Mouse (Mus musculus): Measurements from ENCODE around the gene Hyal1. TPM values are rescaled to one million over a fixed set of nuclear protein-coding genes. Genes with fewer than 3 reads are reported as not detected.

Gene Hyal1
- total and polyA plus RNA-seq, 3 experiments, result 0.40 to 0.59 TPM; not detected in 1

DNA sequence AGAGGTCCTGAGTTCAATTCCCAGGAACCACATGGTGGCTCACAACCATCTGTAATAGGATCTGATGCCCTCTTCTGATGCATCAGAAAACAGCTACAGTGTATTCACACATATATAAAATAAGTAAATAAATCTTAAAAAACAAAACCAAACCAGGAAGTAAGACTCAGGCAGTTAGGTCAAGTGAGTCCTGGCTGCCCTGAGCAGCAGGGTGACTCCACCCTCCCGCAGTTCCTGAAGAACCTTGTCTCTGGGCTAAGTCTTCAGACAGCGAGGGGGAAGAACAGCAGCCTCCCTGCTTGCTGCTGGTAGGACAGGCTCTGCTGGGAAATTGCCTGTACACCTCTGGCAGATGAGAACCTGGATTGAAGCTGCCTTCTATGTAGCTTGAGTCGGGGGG is 20.4 kb upstream of the Hyal1 start:
- Histone ChIP-seq H3K27me3 (replicated peaks) (no peaks in the 10 kb centered on the region), H3K4me1 (ENCODE audit: control insufficient read depth in 1 of 2, insufficient read depth in 2 of 2) (peaks cover 10 to 22% of the 10 kb centered on the region in 2 experiments), H3K9me3 (replicated peaks; ENCODE audit: low read length) (no peaks in the 10 kb centered on the region), H3K4me2 (ENCODE audit: insufficient read depth, low read depth, poor library complexity, severe bottlenecking) (peak overlapping the region; percentile 90), H3K36me3 (replicated peaks in 1 of 2; ENCODE audit: control insufficient read depth in 1 of 2, insufficient read depth in 1 of 2, low read length in 1 of 2) (peaks cover 36 to 58% of the 10 kb centered on the region in 2 experiments), H3K27ac (ENCODE audit: insufficient read depth, low read depth) (no peak overlapping the region), H3K79me2 (replicated peaks; ENCODE audit: control insufficient read depth, extremely low read depth, insufficient read depth, poor library complexity, severe bottlenecking) (peaks cover 29% of the 10 kb centered on the region), H3K4me3 (replicated peaks in 1 of 3; ENCODE audit: low read depth in 2 of 3, low read length in 2 of 3, poor library complexity in 1 of 3) (peak overlapping the region in 1 of 3 experiments; percentile 91), H3K9ac (ENCODE audit: insufficient read depth, low read depth) (peak overlapping the region; percentile 77; the same call in 1 of the 2 replicates)
- TF ChIP-seq MEF2A (IDR thresholded peaks at IDR 0.05; ENCODE audit: borderline replicate concordance, low read depth, low read length), result no peak
- TF ChIP-seq UBTF (IDR thresholded peaks at IDR 0.05; ENCODE audit: low read depth, low read length), result no peak
- no peak for TF ChIP-seq ZC3H11A (IDR thresholded peaks at IDR 0.05; ENCODE audit: low read depth, low read length)
- TF ChIP-seq IRF4 (IDR thresholded peaks at IDR 0.05; ENCODE audit: low read depth, low read length), result no peak
- TF ChIP-seq SMC3 (IDR thresholded peaks at IDR 0.05; ENCODE audit: low read depth, low read length), result no peak
- TF ChIP-seq USF2 (conservative IDR thresholded peaks at IDR 0.05; ENCODE audit: low read depth, low read length), result no peak
- DNase-seq (ENCODE audit: extremely low read depth), result no peak
- dilution Hi-C loops (cut with MboI; ENCODE audit: extremely low pct_ligation_motif_present, extremely low pct_unique_long_range_greater_than_20kb, low sequenced_read_pairs), result no loop called here
- in situ Hi-C loops (cut with MboI; ENCODE audit: low pct_ligation_motif_present, low pct_unique_long_range_greater_than_20kb, low sequenced_read_pairs), result no loop called here

DNA sequence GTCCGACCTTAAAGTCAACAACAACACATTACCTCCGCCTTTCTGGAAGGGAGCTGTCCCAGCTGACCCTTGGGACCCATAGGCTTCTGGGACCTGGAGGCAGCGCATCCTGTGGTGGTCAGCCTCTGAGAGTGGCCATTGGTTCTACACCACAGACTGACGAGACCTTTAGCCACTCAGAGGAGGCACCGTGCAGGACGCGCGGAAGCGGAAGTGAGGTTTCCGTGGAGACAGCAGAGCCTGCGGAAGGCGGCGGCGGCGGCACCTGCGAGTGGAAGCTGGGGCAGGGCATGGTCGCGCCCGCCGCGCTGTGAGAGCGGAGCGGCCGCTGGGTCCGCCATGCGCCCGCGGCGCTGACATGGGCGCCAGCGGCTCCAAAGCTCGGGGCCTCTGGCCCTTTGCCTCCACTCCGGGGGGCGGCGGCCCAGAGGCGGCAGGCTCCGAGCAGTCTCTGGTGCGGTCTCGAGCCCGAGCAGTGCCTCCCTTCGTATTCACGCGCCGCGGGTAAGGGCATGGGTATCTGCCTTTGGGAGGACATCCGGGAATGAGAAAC is 13.6 kb upstream of the Hyal1 start, which contains the start of gene Tusc2:
Tusc2 (plus strand) TSS at position 227 of the 553 bp plus-strand sequence.
- Histone ChIP-seq H3K4me2 (ENCODE audit: insufficient read depth, low read depth, poor library complexity, severe bottlenecking) (peak within 1 kb of the TSS; percentile 87), H3K27ac (ENCODE audit: insufficient read depth, low read depth) (no peak within 1 kb of the TSS), H3K4me1 (ENCODE audit: control insufficient read depth in 1 of 2, insufficient read depth in 2 of 2) (peaks cover 16 to 45% of the 10 kb centered on the region in 2 experiments), H3K9me3 (replicated peaks; ENCODE audit: low read length) (no peaks in the 10 kb centered on the region), H3K36me3 (replicated peaks in 1 of 2; ENCODE audit: control insufficient read depth in 1 of 2, insufficient read depth in 1 of 2, low read length in 1 of 2) (peaks cover 42 to 68% of the 10 kb centered on the region in 2 experiments), H3K27me3 (replicated peaks) (no peaks in the 10 kb centered on the region), H3K9ac (ENCODE audit: insufficient read depth, low read depth) (peak within 1 kb of the TSS; percentile 64), H3K4me3 (replicated peaks in 1 of 3; ENCODE audit: low read depth in 2 of 3, low read length in 2 of 3, poor library complexity in 1 of 3) (peak within 1 kb of the TSS; percentile 71 to 85 (median 79)), H3K79me2 (replicated peaks; ENCODE audit: control insufficient read depth, extremely low read depth, insufficient read depth, poor library complexity, severe bottlenecking) (peaks cover 9% of the 10 kb centered on the region)
- TF ChIP-seq ELF1 (IDR thresholded peaks at IDR 0.05; ENCODE audit: low read depth, low read length), result peak; percentile 94
- TF ChIP-seq MXI1 (IDR thresholded peaks at IDR 0.05; ENCODE audit: low read depth, low read length), result peak; percentile 97
- TF ChIP-seq HCFC1 (IDR thresholded peaks at IDR 0.05; ENCODE audit: low read depth, low read length), result peak; percentile 84
- peak; percentile 59; the same call in 1 of the 2 replicates for TF ChIP-seq IRF4 (IDR thresholded peaks at IDR 0.05; ENCODE audit: low read depth, low read length)
- TF ChIP-seq NRF1 (IDR thresholded peaks at IDR 0.05; ENCODE audit: low read depth, low read length), result peak; percentile 53
- TF ChIP-seq CHD2 (IDR thresholded peaks at IDR 0.05; ENCODE audit: low read length), result peak; percentile 90
- peak; percentile 60; the same call in 1 of the 2 replicates for TF ChIP-seq NELFE (IDR thresholded peaks at IDR 0.05; ENCODE audit: low read depth, low read length)
- TF ChIP-seq MEF2A (IDR thresholded peaks at IDR 0.05; ENCODE audit: borderline replicate concordance, low read depth, low read length), result peak; percentile 12; the same call in 1 of the 2 replicates
- TF ChIP-seq BHLHE40 (IDR thresholded peaks at IDR 0.05; ENCODE audit: low read depth, low read length), result no peak
- TF ChIP-seq POLR2AphosphoS2 (IDR thresholded peaks at IDR 0.05; ENCODE audit: low read depth, low read length), result peak; percentile 96
- TF ChIP-seq SMC3 (IDR thresholded peaks at IDR 0.05; ENCODE audit: low read depth, low read length), result no peak
- TF ChIP-seq GABPA (IDR thresholded peaks at IDR 0.05; ENCODE audit: insufficient replicate concordance, low read depth, low read length), result no peak
- TF ChIP-seq EP300 (IDR thresholded peaks at IDR 0.05; ENCODE audit: low read length), result no peak
- 0 out of 2 replicates have a peak, but pooled peaks have one; percentile 25 for TF ChIP-seq TCF12 (IDR thresholded peaks at IDR 0.05; ENCODE audit: low read depth, low read length)
- TF ChIP-seq KAT2A (IDR thresholded peaks at IDR 0.05; ENCODE audit: insufficient replicate concordance, low read length), result peak; percentile 56; the same call in 1 of the 2 replicates
- TF ChIP-seq ETS1 (conservative IDR thresholded peaks at IDR 0.05; ENCODE audit: low read depth, low read length), result 0 out of 2 replicates have a peak, but pooled peaks have one; percentile 21
- TF ChIP-seq ZMIZ1 (IDR thresholded peaks at IDR 0.05; ENCODE audit: low read depth, low read length), result peak; percentile 83
- TF ChIP-seq POLR2A (IDR thresholded peaks at IDR 0.05; ENCODE audit: low read depth, low read length), result peak; percentile 76
- in situ Hi-C loops (cut with MboI; ENCODE audit: low pct_ligation_motif_present, low pct_unique_long_range_greater_than_20kb, low sequenced_read_pairs), result no loop called here
- DNase-seq (ENCODE audit: extremely low read depth), result peak; percentile 94
- dilution Hi-C loops (cut with MboI; ENCODE audit: extremely low pct_ligation_motif_present, extremely low pct_unique_long_range_greater_than_20kb, low sequenced_read_pairs), result no loop called here
